Comparison of ENCODE assay signal across 16 mouse cellular contexts in the genomic region with DNA sequence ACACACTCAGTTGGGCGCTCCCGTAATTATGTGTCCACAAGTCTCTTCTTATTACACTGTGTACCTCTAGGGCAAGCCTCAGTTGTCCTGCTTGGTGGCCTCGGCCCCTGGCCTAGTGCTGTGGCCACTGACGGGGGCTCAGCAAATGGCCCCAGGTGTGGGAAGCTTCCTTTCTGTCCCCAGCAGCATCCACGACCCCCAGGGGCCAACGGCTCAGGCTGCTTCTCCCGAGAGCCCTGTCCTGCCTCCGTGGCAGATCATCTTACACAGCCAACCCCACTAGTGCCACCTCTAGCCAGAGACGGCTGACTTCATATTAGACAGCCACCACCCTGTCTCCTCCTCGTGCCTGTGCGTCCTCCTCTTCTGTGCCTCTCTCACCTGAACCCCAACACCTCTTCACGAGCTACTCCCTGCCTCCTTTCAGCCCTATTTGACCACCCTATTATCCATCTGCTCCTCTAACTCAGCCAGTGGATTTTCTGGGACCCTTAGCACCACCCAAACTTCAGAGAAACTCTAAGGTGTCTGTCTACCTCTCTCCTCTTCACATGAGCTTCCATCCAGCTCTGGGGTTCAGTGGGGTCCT. TPM values are rescaled to one million over a fixed set of nuclear protein-coding genes. Genes with fewer than 3 reads are reported as not detected.
A peak's percentile ranks its signal among the peaks of the same experiment; 100 is the strongest.
DNase-seq lines count a peak whose midpoint lies in the region; ATAC-seq and TF ChIP-seq lines count a peak whose summit lies in the region.
"Had no signal": no experiment of that assay in that cellular context is flagged by ENCODE, and none has a peak within 500 bp of the region (broad histone marks: within the 10 kb centered on the region; RNA-seq: fewer than 3 reads in every experiment).

No protein-coding gene starts in this region.

- no peaks in the 10 kb centered on the region for H3K36me3 ChIP-seq in heart, embryonic 16.5 days (ENCODE audit: control insufficient read depth, insufficient read depth)
- peaks cover 19% of the 10 kb centered on the region for H3K36me3 ChIP-seq in C2C12 (ENCODE audit: control insufficient read depth, insufficient read depth)
- H3K36me3 ChIP-seq in CH12.LX (replicated peaks in 1 of 2; ENCODE audit: control insufficient read depth in 1 of 2, insufficient read depth in 1 of 2, low read length in 1 of 2) = peaks cover 3 to 30% of the 10 kb centered on the region in 2 experiments
- H3K36me3 ChIP-seq: intestine, embryonic 15.5 days; neural tube, embryonic 13.5 days had no signal

- peak overlapping the region; percentile 38; the same call in 1 of the 2 replicates for H3K9ac ChIP-seq in heart, embryonic 16.5 days (ENCODE audit: low read length)
- no peak overlapping the region; the same call in 1 of the 2 replicates for H3K9ac ChIP-seq in CH12.LX (ENCODE audit: insufficient read depth, low read depth)
- H3K9ac ChIP-seq: hindbrain, embryonic 14.5 days; intestine, embryonic 15.5 days; neural tube, embryonic 13.5 days had no signal

- no peak for ATAC-seq in heart, embryonic 16.5 days (replicated peaks; ENCODE audit: extremely low read depth, insufficient read depth, low FRiP score)
- ATAC-seq: CD4-positive, CD25-positive, alpha-beta regulatory T cell, adult 4 months; intestine, embryonic 15.5 days had no signal

- H3K4me3 ChIP-seq in heart, embryonic 16.5 days (ENCODE audit: low read length) = no peak overlapping the region
- H3K4me3 ChIP-seq in C2C12 (ENCODE audit: insufficient read depth, poor library complexity, severe bottlenecking) (no peak overlapping the region), CH12.LX (replicated peaks in 1 of 3; ENCODE audit: low read depth in 2 of 3, low read length in 2 of 3, poor library complexity in 1 of 3) (peak overlapping the region in 1 of 3 experiments; percentile 79)
- H3K4me3 ChIP-seq: intestine, embryonic 15.5 days; neural tube, embryonic 13.5 days had no signal

- H3K79me2 ChIP-seq in C2C12 (ENCODE audit: control insufficient read depth, insufficient read depth) (peaks cover 80% of the 10 kb centered on the region), CH12.LX (replicated peaks; ENCODE audit: control insufficient read depth, extremely low read depth, insufficient read depth, poor library complexity, severe bottlenecking) (peaks cover 36% of the 10 kb centered on the region)

- in situ Hi-C loops in CH12.LX (cut with MboI; ENCODE audit: low pct_ligation_motif_present, low pct_unique_long_range_greater_than_20kb, low sequenced_read_pairs) = no loop called here

- H3K4me2 ChIP-seq in heart, embryonic 16.5 days (ENCODE audit: low read depth, low read length) = 0 out of 2 replicates have a peak overlapping the region, but pooled peaks have one; percentile 19
- H3K4me2 ChIP-seq in CH12.LX (ENCODE audit: insufficient read depth, low read depth, poor library complexity, severe bottlenecking) = peak overlapping the region; percentile 47; the same call in 1 of the 2 replicates
- H3K4me2 ChIP-seq: hindbrain, embryonic 14.5 days; intestine, embryonic 15.5 days; midbrain, embryonic 11.5 days; neural tube, embryonic 13.5 days had no signal

- TF ChIP-seq EP300 in CH12.LX (IDR thresholded peaks at IDR 0.05; ENCODE audit: low read length) = no peak

- dilution Hi-C loops in CH12.LX (cut with MboI; ENCODE audit: extremely low pct_ligation_motif_present, extremely low pct_unique_long_range_greater_than_20kb, low sequenced_read_pairs) = no loop called here

- H3K4me1 ChIP-seq in heart, embryonic 16.5 days (ENCODE audit: control insufficient read depth, insufficient read depth, low read length) = peaks cover 63% of the 10 kb centered on the region
- H3K4me1 ChIP-seq in CH12.LX (ENCODE audit: control insufficient read depth in 1 of 2, insufficient read depth in 2 of 2) = peaks cover 51 to 77% of the 10 kb centered on the region in 2 experiments

- intact Hi-C loops in gastrocnemius, postnatal 36 days (cut with DNase I) = no loop called here

- H3ac ChIP-seq in C2C12 (ENCODE audit: control insufficient read depth, insufficient read length, low read depth) = peak overlapping the region; percentile 22

- H3K27ac ChIP-seq in heart, embryonic 16.5 days (ENCODE audit: low read length) = peak overlapping the region; percentile 98
- 0 out of 2 replicates have a peak overlapping the region, but pooled peaks have one; percentile 3 for H3K27ac ChIP-seq in CH12.LX (ENCODE audit: insufficient read depth, low read depth)
- H3K27ac ChIP-seq: hindbrain, embryonic 14.5 days; intestine, embryonic 15.5 days; neural tube, embryonic 13.5 days had no signal

- 58% methylated on average over 12 of the region's 12 CpGs for WGBS in heart, embryonic 16.5 days

- no peak for TF ChIP-seq POLR2A in CH12.LX (IDR thresholded peaks at IDR 0.05; ENCODE audit: low read depth, low read length)

- TF ChIP-seq CTCF in C2C12 (IDR thresholded peaks at IDR 0.05; ENCODE audit: control insufficient read depth, insufficient read depth, insufficient read length) (no peak), CH12.LX (conservative IDR thresholded peaks at IDR 0.05 in 1 of 2, IDR thresholded peaks at IDR 0.05 in 1 of 2; ENCODE audit: low read depth in 2 of 2, low read length in 2 of 2) (no peak)

- no peaks in the 10 kb centered on the region for H3K9me3 ChIP-seq in heart, embryonic 16.5 days (replicated peaks; ENCODE audit: control insufficient read depth, low read length)
- no peaks in the 10 kb centered on the region for H3K9me3 ChIP-seq in CH12.LX (replicated peaks; ENCODE audit: low read length)
- H3K9me3 ChIP-seq: intestine, embryonic 15.5 days; neural tube, embryonic 13.5 days had no signal

- no peaks in the 10 kb centered on the region for H3K27me3 ChIP-seq in heart, embryonic 16.5 days (ENCODE audit: control insufficient read depth, insufficient read depth, low read length)
- H3K27me3 ChIP-seq in C2C12 (ENCODE audit: control insufficient read depth, insufficient read depth, insufficient read length) = no peaks in the 10 kb centered on the region
- peaks cover 6% of the 10 kb centered on the region for H3K27me3 ChIP-seq in CH12.LX (replicated peaks)

- DNase-seq in gastrocnemius, postnatal 36 days = peak; percentile 5 to 13
- DNase-seq in gastrocnemius, adult 18-20 months (ENCODE audit: low spot score) = no peak
- no peak for DNase-seq in heart, postnatal 4 days
- no peak for DNase-seq in CH12.LX (ENCODE audit: extremely low read depth)
- DNase-seq in T-cell, adult 2 months (ENCODE audit: low spot score) = no peak
- DNase-seq: cerebellum, adult 11 months; kidney, postnatal 36 days; right cerebral cortex, postnatal 25 days had no signal

- peaks cover 40% of the 10 kb centered on the region for H3K79me3 ChIP-seq in C2C12 (ENCODE audit: low read depth)

- no peak for TF ChIP-seq RAD21 in CH12.LX (IDR thresholded peaks at IDR 0.05; ENCODE audit: low read depth, low read length)

TF ChIP-seq in C2C12, 6 proteins besides CTCF, POLR2A, EP300 and RAD21 (continues in another document):
- TF ChIP-seq USF1 (IDR thresholded peaks at IDR 0.05; ENCODE audit: low read depth) (no peak), FOSL1 (IDR thresholded peaks at IDR 0.05; ENCODE audit: insufficient read depth, low read length, poor library complexity, severe bottlenecking) (no peak), CEBPB (IDR thresholded peaks at IDR 0.05; ENCODE audit: low read depth) (no peak), MYOG (IDR thresholded peaks at IDR 0.05; ENCODE audit: control insufficient read depth, extremely low read depth, insufficient read length) (no peak), MYOD1 (IDR thresholded peaks at IDR 0.05; ENCODE audit: control insufficient read depth, insufficient read length, low read depth) (no peak)

TF ChIP-seq in CH12.LX, 34 proteins besides CTCF, POLR2A, EP300 and RAD21 (continues in another document):
- TF ChIP-seq BHLHE40 (IDR thresholded peaks at IDR 0.05; ENCODE audit: low read depth, low read length) (no peak), MYC (IDR thresholded peaks at IDR 0.05; ENCODE audit: low read depth, low read length) (no peak), POLR2AphosphoS2 (IDR thresholded peaks at IDR 0.05; ENCODE audit: low read depth, low read length) (no peak), USF1 (IDR thresholded peaks at IDR 0.05; ENCODE audit: low read depth, low read length) (no peak), JUND (conservative IDR thresholded peaks at IDR 0.05; ENCODE audit: low read depth, low read length) (no peak), MAFK (IDR thresholded peaks at IDR 0.05; ENCODE audit: insufficient replicate concordance, low read length) (no peak)

RNA-seq across cellular contexts. Expression of a gene that starts 2.0 kb away (rescaled TPM):
- total RNA-seq in gastrocnemius, postnatal 36 days (2021) = 1 to 10 TPM; 3.8 to 4.0 TPM
- total RNA-seq in gastrocnemius, adult 18-20 months (2021) = 1 to 10 TPM; 6.9 to 9.4 TPM
- polyA plus RNA-seq in heart, embryonic 16.5 days (2015; fragmentation: Nextera tagmentation; extraction: Ambion mirVana) = 13.6 and 17.0 TPM in 2 replicates
- 10 to 100 TPM; 28.0 to 34.8 TPM for total RNA-seq in heart, postnatal 4 days (2021)
- polyA plus RNA-seq in C2C12 (2012; fragmentation: generic; extraction: Trizol) = 27.6 TPM
- total RNA-seq in CH12.LX (2012; rRNA removed) = 24.3 and 27.4 TPM in 2 replicates
- 6.3 and 7.1 TPM in 2 replicates for total RNA-seq in CH12.LX (2014; rRNA removed)
- 9.7 and 11.3 TPM in 2 replicates for polyA plus RNA-seq in CH12.LX (2012; ENCODE audit: insufficient read length, low read depth)
- total RNA-seq: monocyte, adult 5-6 weeks had no signal

RNA-seq across cellular contexts. Expression of a gene that starts 2.0 kb away (rescaled TPM):
- 10 to 100 TPM; 26.8 to 31.1 TPM for total RNA-seq in gastrocnemius, postnatal 36 days (2021)
- total RNA-seq in gastrocnemius, adult 18-20 months (2021) = 10 to 100 TPM; 36.1 to 38.9 TPM
- 21.5 and 21.8 TPM in 2 replicates for polyA plus RNA-seq in heart, embryonic 16.5 days (2015; fragmentation: Nextera tagmentation; extraction: Ambion mirVana)
- total RNA-seq in heart, postnatal 4 days (2021) = 10 to 100 TPM; 25.9 to 29.2 TPM
- polyA plus RNA-seq in C2C12 (2012; fragmentation: generic; extraction: Trizol) (23.0 TPM), CH12.LX (2012; ENCODE audit: insufficient read length, low read depth) (68.4 and 75.1 TPM in 2 replicates)
- total RNA-seq in CH12.LX (2012; rRNA removed) (60.9 and 62.6 TPM in 2 replicates), CH12.LX (2014; rRNA removed) (50.2 and 51.4 TPM in 2 replicates)

RNA-seq across cellular contexts. Expression of a gene that starts 16.6 kb away (rescaled TPM):
- total RNA-seq in gastrocnemius, postnatal 36 days (2021) = 10 to 100 TPM; 14.7 to 17.0 TPM
- total RNA-seq in gastrocnemius, adult 18-20 months (2021) = 10 to 100 TPM; 23.3 to 23.6 TPM
- polyA plus RNA-seq in heart, embryonic 16.5 days (2015; fragmentation: Nextera tagmentation; extraction: Ambion mirVana) = 2.9 TPM in 2 replicates
- 10 to 100 TPM; 14.8 to 15.7 TPM for total RNA-seq in heart, postnatal 4 days (2021)
- polyA plus RNA-seq in C2C12 (2012; fragmentation: generic; extraction: Trizol) (24.3 TPM), CH12.LX (2012; ENCODE audit: insufficient read length, low read depth) (50.4 and 51.8 TPM in 2 replicates)
- total RNA-seq in CH12.LX (2012; rRNA removed) (25.9 and 38.9 TPM in 2 replicates), CH12.LX (2014; rRNA removed) (16.4 and 20.2 TPM in 2 replicates)

RNA-seq across cellular contexts. Expression of a gene that starts 32.8 kb away (rescaled TPM):
- 1 to 10 TPM; 2.1 to 2.9 TPM for total RNA-seq in gastrocnemius, postnatal 36 days (2021)
- total RNA-seq in gastrocnemius, adult 18-20 months (2021) = 1 to 10 TPM; 3.3 to 4.4 TPM
- 6.1 and 7.4 TPM in 2 replicates for polyA plus RNA-seq in heart, embryonic 16.5 days (2015; fragmentation: Nextera tagmentation; extraction: Ambion mirVana)
- 1 to 10 TPM; 4.2 to 4.8 TPM for total RNA-seq in heart, postnatal 4 days (2021)
- 3.4 TPM for polyA plus RNA-seq in C2C12 (2012; fragmentation: generic; extraction: Trizol)
- total RNA-seq in CH12.LX (2012; rRNA removed) = 31.4 and 33.3 TPM in 2 replicates
- 28.8 and 33.0 TPM in 2 replicates for total RNA-seq in CH12.LX (2014; rRNA removed)
- 27.0 and 31.6 TPM in 2 replicates for polyA plus RNA-seq in CH12.LX (2012; ENCODE audit: insufficient read length, low read depth)
- total RNA-seq: monocyte, adult 5-6 weeks had no signal

Comparison
In these comparisons a context has a peak if more than half of its experiments do, and no peak if none do; other contexts are left out.
1. DNase-seq: peak in gastrocnemius, postnatal 36 days (2 of 2); none in gastrocnemius, adult 18-20 months (single experiment), heart, postnatal 4 days (single experiment), CH12.LX (single experiment) and T-cell, adult 2 months (single experiment).